Mouse (Mus musculus): ENCODE measurements around the gene Rpn1.

Gene Rpn1

GRCm38 (mm10) chr6:88065968-88066367, 18.3 kb upstream of the Rpn1 start:
- in situ Hi-C loops (cut with MboI): no loop called here

- in situ Hi-C loops (cut with MboI): no loop called here
These were observed 16.6 kb upstream of the Rpn1 start for GRCm38 (mm10) chr6:88067722-88068121.

GRCm38 (mm10) chr6:88068739-88069138, 15.5 kb upstream of the Rpn1 start:
- in situ Hi-C loops (cut with MboI): no loop called here

GRCm38 (mm10) chr6:88070468-88070867, 13.8 kb upstream of the Rpn1 start:
- in situ Hi-C loops (cut with MboI): loop anchor here (10.0 kb wide), 1 partner anchor 56 kb away; no protein-coding TSS in a partner anchor

GRCm38 (mm10) chr6:88071216-88071615, 13.1 kb upstream of the Rpn1 start:
- in situ Hi-C loops (cut with MboI): loop anchor here (10.0 kb wide), 1 partner anchor 56 kb away; no protein-coding TSS in a partner anchor

- in situ Hi-C loops (cut with MboI): loop anchor here (10.0 to 25.0 kb wide), 2 partner anchors 60 to 163 kb away; partner anchors contain the start of gene Hmces
These were observed 9.3 kb upstream of the Rpn1 start for GRCm38 (mm10) chr6:88074752-88075554.

- in situ Hi-C loops (cut with MboI): loop anchor here (10.0 to 25.0 kb wide), 2 partner anchors 61 to 164 kb away; partner anchors contain the start of gene Hmces
These were observed 8.2 kb upstream of the Rpn1 start for GRCm38 (mm10) chr6:88075960-88076517.

GRCm38 (mm10) chr6:88083095-88083494, 1.2 kb upstream of the Rpn1 start:
- in situ Hi-C loops (cut with MboI): loop anchor here (25.0 kb wide), 1 partner anchor 171 kb away; the partner anchor contains the start of gene Hmces

GRCm38 (mm10) chr6:88083672-88084071, 610 bp upstream of the Rpn1 start:
- in situ Hi-C loops (cut with MboI): loop anchor here (25.0 kb wide), 1 partner anchor 171 kb away; the partner anchor contains the start of gene Hmces

- in situ Hi-C loops (cut with MboI): loop anchor here (25.0 kb wide), 1 partner anchor 177 kb away; the partner anchor contains the start of gene Hmces
These were observed 4.7 kb downstream of the Rpn1 start for GRCm38 (mm10) chr6:88088971-88089370.

- in situ Hi-C loops (cut with MboI): loop anchor here (25.0 kb wide), 1 partner anchor 183 kb away; the partner anchor contains the start of gene Hmces
These were observed 11.1 kb downstream of the Rpn1 start for GRCm38 (mm10) chr6:88095377-88095776.

GRCm38 (mm10) chr6:88102096-88102495, 17.8 kb downstream of the Rpn1 start:
- in situ Hi-C loops (cut with MboI): no loop called here

- in situ Hi-C loops (cut with MboI): no loop called here
These were observed 21.7 kb downstream of the Rpn1 start for GRCm38 (mm10) chr6:88105783-88106611.

- in situ Hi-C loops (cut with MboI): no loop called here
These were observed 22.4 kb downstream of the Rpn1 start for GRCm38 (mm10) chr6:88106612-88107123.

GRCm38 (mm10) chr6:88107661-88108535, 23.6 kb downstream of the Rpn1 start:
- in situ Hi-C loops (cut with MboI): no loop called here

- in situ Hi-C loops (cut with MboI): no loop called here
These were observed 28.9 kb downstream of the Rpn1 start for GRCm38 (mm10) chr6:88113139-88113538.

- in situ Hi-C loops (cut with MboI): no loop called here
These were observed 30.1 kb downstream of the Rpn1 start for GRCm38 (mm10) chr6:88114414-88114813.

GRCm38 (mm10) chr6:88116347-88117183, 32.3 kb downstream of the Rpn1 start:
- in situ Hi-C loops (cut with MboI): no loop called here

GRCm38 (mm10) chr6:88117184-88117575, 32.9 kb downstream of the Rpn1 start:
- in situ Hi-C loops (cut with MboI): no loop called here

- in situ Hi-C loops (cut with MboI): no loop called here
These were observed 35.0 kb downstream of the Rpn1 start for GRCm38 (mm10) chr6:88119309-88119708.

Data from mature B cell (primary cell).